Mouse (Mus musculus): ENCODE measurements at regions not wholly inside any gene's neighbourhood (a gene's known extent, or its start where the extent isn't known, plus 50 kb on each side); places are given as distances from the start of the nearest gene placed in this dataset.

DNA sequence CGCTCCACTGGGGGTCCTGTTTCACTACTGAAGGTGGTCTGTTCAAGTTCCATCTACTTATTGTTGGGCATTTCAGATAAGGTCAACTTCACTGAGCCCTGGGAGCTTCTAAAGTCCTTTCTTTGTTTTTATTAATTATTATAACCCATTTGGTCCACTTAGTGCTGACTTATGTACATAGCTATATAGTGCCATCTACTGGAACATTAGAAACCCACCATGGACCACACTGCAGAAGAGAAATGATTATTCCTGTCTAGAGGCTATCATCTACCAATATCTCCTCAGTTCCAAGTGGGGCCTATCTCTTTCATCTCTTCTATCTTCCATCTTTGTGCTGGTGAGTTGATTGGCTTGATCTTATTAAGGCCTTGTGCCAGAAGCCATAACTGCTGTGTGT lies 294.8 kb downstream of the Gm9008 start:
- TF ChIP-seq CTCF (IDR thresholded peaks at IDR 0.05; ENCODE audit: borderline replicate concordance, insufficient read depth, low read depth, low read length): peak; percentile 8; the same call in 1 of the 2 replicates
- no peak for TF ChIP-seq POLR2A (IDR thresholded peaks at IDR 0.05; ENCODE audit: borderline replicate concordance, insufficient read depth, low read length)
